Mouse (Mus musculus): Measurements from ENCODE around the gene Cypt15.
"Not testable (repeated sequence)": the region's sequence is repeated elsewhere in the genome, so short reads cannot be mapped to it uniquely, and the experiment has no call there.

The Cypt15 gene

DNA sequence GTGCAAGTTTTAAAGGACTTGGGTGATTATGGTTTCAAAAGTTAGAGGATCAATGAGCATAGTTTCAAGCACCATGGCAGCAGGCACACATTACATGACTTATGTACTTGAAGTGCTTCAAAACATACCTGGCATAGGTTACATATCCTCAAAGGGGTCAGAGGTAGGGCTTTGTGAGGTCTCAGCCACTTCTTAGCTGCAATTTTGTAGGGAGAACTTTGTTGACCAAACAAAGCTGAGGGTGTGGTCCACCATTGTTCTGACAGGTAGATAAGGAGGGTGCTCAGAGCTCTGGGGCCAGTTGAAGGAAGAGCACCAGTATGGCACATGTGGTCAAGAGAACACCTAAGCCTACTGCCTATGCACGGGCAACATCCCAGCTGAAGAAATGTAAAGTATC lies at the start of gene Cypt15:
Cypt15 (plus strand) TSS at position 301 of the 400 bp plus-strand sequence.
- not testable (repeated sequence) for DNase-seq (ENCODE audit: low spot score in 2 of 2)

DNA sequence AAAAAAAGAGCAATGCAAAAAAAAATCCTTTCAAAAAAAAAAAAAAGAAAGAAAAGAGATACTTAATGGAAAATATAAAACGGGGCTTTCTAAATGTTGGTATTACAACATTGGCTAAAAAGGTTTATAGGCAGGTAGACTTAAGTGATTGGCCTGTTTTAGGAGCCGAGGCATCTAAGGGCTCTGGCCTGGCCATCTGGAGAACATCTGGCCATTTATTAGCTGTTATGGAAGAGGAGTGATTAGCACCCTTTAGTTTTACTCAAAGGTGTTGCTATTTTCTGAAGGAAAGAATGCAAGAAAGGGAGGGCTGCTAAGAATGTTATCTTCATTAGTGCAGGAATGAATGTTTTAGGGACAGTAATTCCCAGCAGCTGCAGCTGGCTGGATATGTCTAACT lies 24.9 kb downstream of the Cypt15 start:
- no peak for DNase-seq (ENCODE audit: low spot score in 2 of 2)

DNA sequence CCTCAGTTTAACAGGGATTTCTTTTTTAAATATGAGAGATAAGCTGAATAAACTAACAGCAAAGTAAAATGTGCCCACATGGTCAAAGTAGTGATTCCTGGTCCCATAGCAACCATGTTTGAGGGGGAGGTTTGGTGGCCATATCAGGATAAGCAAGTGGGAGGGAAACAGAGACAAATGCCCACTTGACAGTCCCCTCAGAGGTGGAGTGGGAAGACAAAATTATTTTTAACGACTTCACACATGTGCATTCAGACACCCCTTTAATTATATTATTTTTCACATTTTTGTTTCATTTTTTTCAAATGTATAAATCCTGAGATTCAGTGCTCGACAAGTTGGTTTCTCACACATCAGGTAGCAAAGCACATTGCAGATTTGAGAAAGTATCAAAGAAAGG lies 32.8 kb downstream of the Cypt15 start:
- peak in 1 of 2 experiments; percentile 8 for DNase-seq (ENCODE audit: low spot score in 2 of 2)

DNA sequence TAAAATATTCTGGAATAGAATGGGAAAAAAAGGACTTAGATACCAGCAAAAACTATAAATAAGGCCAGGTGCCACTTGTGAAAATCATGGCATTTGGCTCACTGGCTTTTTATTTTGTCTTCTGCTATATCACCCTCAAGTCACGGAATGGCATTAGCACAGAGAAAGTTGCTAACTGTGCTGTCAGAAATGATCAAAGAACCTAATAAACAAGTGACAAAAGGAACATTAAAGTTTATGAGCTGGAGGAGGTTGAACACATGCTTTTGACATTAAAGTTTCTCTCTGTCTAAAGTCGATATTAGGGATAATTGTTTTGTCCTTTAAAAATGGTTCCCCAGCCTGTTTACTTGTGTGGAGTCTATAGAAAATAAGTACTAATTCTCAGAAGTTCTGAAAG lies 37.7 kb downstream of the Cypt15 start:
- no peak for DNase-seq (ENCODE audit: low spot score in 2 of 2)

All from right cerebral cortex, postnatal 36 days (tissue).